Mouse (Mus musculus) myocyte (in vitro differentiated cells): ENCODE measurements around the gene Dhx34. TPM values are rescaled to one million over a fixed set of nuclear protein-coding genes. Genes with fewer than 3 reads are reported as not detected.
"Not testable (repeated sequence)": the region's sequence is repeated elsewhere in the genome, so short reads cannot be mapped to it uniquely, and the experiment has no call there.

Experiments used
- H3K27me3 ChIP-seq: one replicate; pipeline ENCODE4 v1.6.1; 2011; ENCODE audit not compliant: control insufficient read depth, insufficient read depth, insufficient read length
- H3K36me3 ChIP-seq: one replicate; pipeline ENCODE4 v1.6.1; 2011; ENCODE audit not compliant: control insufficient read depth, insufficient read depth
- H3K4me2 ChIP-seq: one replicate; pipeline ENCODE4 v1.6.1; 2011; ENCODE audit warnings: low read depth, control low read depth
- H3K4me3 ChIP-seq: one replicate; pipeline ENCODE4 v1.5.1; 2011; ENCODE audit warnings: mild to moderate bottlenecking, control low read depth, moderate library complexity
- H3K79me2 ChIP-seq: one replicate; pipeline ENCODE4 v1.6.1; 2011; ENCODE audit not compliant: control insufficient read depth, insufficient read depth
- H3ac ChIP-seq: one replicate; pipeline ENCODE4 v1.6.1; 2011; ENCODE audit not compliant: control insufficient read depth, insufficient read length
- CEBPB ChIP-seq: IDR thresholded peaks from 2 replicates; pipeline ENCODE4 v1.6.1; 2011; ENCODE audit warnings: mild to moderate bottlenecking, moderate library complexity; ENCODE audit not compliant: poor library complexity, insufficient read depth, severe bottlenecking
- E2F4 ChIP-seq: IDR thresholded peaks from one replicate; pipeline ENCODE4 v1.6.1; 2011; ENCODE audit warnings: mild to moderate bottlenecking, control low read depth, moderate library complexity; ENCODE audit not compliant: insufficient read depth
- MAX ChIP-seq: IDR thresholded peaks from one replicate; pipeline ENCODE4 v1.6.1; 2011; ENCODE audit warnings: low read depth, mild to moderate bottlenecking, control low read depth
- MYOD1 ChIP-seq, 3 experiments: IDR thresholded peaks; one replicate each; pipeline ENCODE4 v1.6.1; 2011; ENCODE audit warnings: control low read depth in 2 of 3, low read depth in 2 of 3, mild to moderate bottlenecking in 2 of 3, moderate library complexity in 1 of 3; ENCODE audit not compliant: insufficient read length in 2 of 3, control insufficient read depth in 1 of 3
- MYOG ChIP-seq, 3 experiments: IDR thresholded peaks; one replicate each; pipeline ENCODE4 v1.6.1; 2011; ENCODE audit warnings: control low read depth in 2 of 3, low read depth in 2 of 3, mild to moderate bottlenecking in 2 of 3; ENCODE audit not compliant: insufficient read length in 2 of 3, control insufficient read depth in 1 of 3, insufficient read depth in 1 of 3
- POLR2A ChIP-seq: IDR thresholded peaks from one replicate; pipeline ENCODE4 v1.6.1; 2011; ENCODE audit warnings: low read depth, mild to moderate bottlenecking, control low read depth, moderate library complexity; ENCODE audit not compliant: insufficient read length
- POLR2AphosphoS2 ChIP-seq: IDR thresholded peaks from one replicate; pipeline ENCODE4 v1.6.1; 2011; ENCODE audit warnings: low read depth, control low read depth; ENCODE audit not compliant: insufficient read length
- REST ChIP-seq: IDR thresholded peaks from one replicate; pipeline ENCODE4 v1.6.1; 2011; ENCODE audit warnings: mild to moderate bottlenecking, control low read depth, moderate library complexity; ENCODE audit not compliant: insufficient read depth, insufficient read length
- SRF ChIP-seq: IDR thresholded peaks from one replicate; pipeline ENCODE4 v1.6.1; 2011; ENCODE audit warnings: low read depth; ENCODE audit not compliant: control insufficient read depth, insufficient read length
- TCF12 ChIP-seq: IDR thresholded peaks from one replicate; pipeline ENCODE4 v1.6.1; 2011; ENCODE audit warnings: mild to moderate bottlenecking, control low read depth; ENCODE audit not compliant: poor library complexity, insufficient read depth, severe bottlenecking
- TCF3 ChIP-seq: IDR thresholded peaks from one replicate; pipeline ENCODE4 v1.6.1; 2011; ENCODE audit warnings: low read depth, control low read depth; ENCODE audit not compliant: insufficient read length
- USF1 ChIP-seq: IDR thresholded peaks from one replicate; pipeline ENCODE4 v1.6.1; 2011; ENCODE audit warnings: low read depth, mild to moderate bottlenecking, control low read depth, moderate library complexity
- polyA plus RNA-seq: library from polyadenylated mRNA; unstranded; fragments of >200 nt; fragmentation: generic; extraction: Trizol; gene quantifications from one replicate; pipeline ENCODE4 v1.2.1, GENCODE M21; 2012; ENCODE audit warnings: missing spikeins

The Dhx34 gene
- polyA plus RNA-seq, 1 experiment: 9.0 TPM

DNA sequence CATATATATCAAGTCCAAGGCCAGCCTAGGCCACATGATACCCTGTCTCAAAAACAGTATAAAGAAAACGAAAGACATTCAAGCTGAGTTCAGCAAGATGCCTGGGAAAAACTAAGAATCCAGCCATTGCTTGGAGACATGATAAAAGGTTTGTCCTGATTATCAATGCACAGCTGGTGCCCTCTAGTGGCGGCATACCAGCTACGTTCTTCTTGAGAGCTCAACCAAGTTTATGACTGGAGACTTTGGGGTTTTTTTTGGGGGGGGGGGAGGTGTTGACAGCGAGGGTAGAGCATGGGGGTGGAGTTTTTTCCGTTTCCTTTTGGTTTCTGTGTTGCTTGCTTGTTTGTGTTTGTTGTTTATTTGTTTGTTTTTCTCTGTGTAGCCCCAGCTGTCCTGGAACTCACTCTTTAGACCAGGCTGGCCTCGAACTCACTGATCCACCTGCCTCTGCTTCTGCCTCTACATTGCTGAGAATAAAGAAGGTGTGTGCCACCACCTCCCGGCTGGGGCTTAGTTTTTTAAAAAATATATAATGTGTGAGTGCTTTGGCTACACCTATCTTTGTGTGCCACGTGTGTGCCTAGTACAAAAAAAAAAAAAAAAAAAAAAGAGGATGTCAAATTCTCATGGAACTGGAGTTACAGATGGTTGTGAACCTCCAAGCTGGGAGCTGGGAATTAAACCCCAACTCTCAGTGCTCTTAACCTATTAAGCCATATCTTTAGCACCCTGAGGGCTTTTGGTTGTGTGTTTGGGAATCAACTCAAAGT lies 41.4 kb upstream of the Dhx34 start:
- no peaks in the 10 kb centered on the region for H3K27me3 ChIP-seq
- H3K79me2 ChIP-seq: no peaks in the 10 kb centered on the region
- H3K4me2 ChIP-seq: no peak overlapping the region
- no peak overlapping the region for H3K4me3 ChIP-seq
- no peak overlapping the region for H3ac ChIP-seq
- no peak for TF ChIP-seq POLR2A
- no peaks in the 10 kb centered on the region for H3K36me3 ChIP-seq

DNA sequence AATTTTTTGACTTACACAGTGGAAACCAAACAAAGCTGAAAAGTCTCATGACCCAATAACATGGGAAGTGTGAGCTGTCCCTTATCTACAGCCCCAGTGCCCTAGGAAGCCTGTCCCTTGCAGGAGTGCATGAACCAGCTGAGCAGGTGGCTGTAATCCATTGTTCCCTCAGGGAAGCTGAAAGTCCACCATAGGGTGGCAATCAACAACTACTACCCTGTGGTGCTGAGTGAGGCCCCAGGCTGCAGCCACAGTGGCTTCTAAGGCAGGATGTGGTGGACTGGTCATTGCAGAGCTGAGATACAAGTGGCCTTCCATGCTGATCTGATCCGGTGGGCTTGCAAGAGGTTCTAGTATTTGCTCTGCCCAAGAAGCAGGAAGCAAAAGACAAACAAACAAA lies 39.3 kb upstream of the Dhx34 start:
- Histone ChIP-seq H3K27me3 (no peaks in the 10 kb centered on the region), H3K79me2 (no peaks in the 10 kb centered on the region), H3K36me3 (no peaks in the 10 kb centered on the region), H3ac (no peak overlapping the region), H3K4me2 (no peak overlapping the region), H3K4me3 (no peak overlapping the region)
- TF ChIP-seq MAX (no peak), SRF (no peak), POLR2A (no peak), E2F4 (no peak), TCF3 (no peak), POLR2AphosphoS2 (no peak), MYOD1 (IDR thresholded peaks at IDR 0.05; ENCODE audit: control insufficient read depth in 1 of 3, insufficient read length in 2 of 3, low read depth in 2 of 3) (no peak), MYOG (IDR thresholded peaks at IDR 0.05; ENCODE audit: control insufficient read depth in 1 of 3, insufficient read depth in 1 of 3, insufficient read length in 2 of 3, low read depth in 2 of 3) (no peak), REST (no peak), USF1 (no peak), TCF12 (no peak)

DNA sequence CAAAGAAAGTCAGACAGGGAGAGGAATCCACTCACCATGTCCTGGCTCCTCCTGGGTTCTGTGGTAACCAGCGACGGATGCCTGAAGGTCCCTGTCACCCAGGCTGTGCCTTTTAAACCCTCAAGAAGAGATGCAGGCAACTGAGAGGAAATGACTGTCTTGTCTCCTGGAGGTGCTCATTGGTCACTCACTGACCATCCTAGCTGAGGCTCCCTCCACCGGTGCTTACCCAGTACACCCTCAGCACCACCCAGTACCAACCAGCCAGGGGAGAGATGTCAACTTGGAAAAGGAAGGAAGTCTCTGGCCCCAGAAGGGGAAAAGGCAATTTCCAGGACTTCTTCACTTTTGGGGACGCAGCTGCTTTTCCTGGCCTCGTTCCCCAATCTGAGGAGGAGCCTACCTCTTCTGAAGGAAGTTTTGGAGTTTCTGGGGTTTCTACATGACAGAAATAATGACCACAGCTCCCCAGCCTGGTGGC lies 37.3 kb upstream of the Dhx34 start, which contains the start of gene C5ar1:
C5ar1 (minus strand) TSS at position 431 of the 481 bp plus-strand sequence.
- Histone ChIP-seq H3K27me3 (no peaks in the 10 kb centered on the region), H3ac (no peak within 1 kb of the TSS), H3K4me2 (no peak within 1 kb of the TSS), H3K4me3 (no peak within 1 kb of the TSS), H3K79me2 (no peaks in the 10 kb centered on the region), H3K36me3 (no peaks in the 10 kb centered on the region)
- no peak for TF ChIP-seq TCF12
- no peak for TF ChIP-seq POLR2AphosphoS2
- no peak for TF ChIP-seq MYOD1 (IDR thresholded peaks at IDR 0.05; ENCODE audit: control insufficient read depth in 1 of 3, insufficient read length in 2 of 3, low read depth in 2 of 3)
- no peak for TF ChIP-seq MAX
- TF ChIP-seq MYOG (IDR thresholded peaks at IDR 0.05; ENCODE audit: control insufficient read depth in 1 of 3, insufficient read depth in 1 of 3, insufficient read length in 2 of 3, low read depth in 2 of 3): no peak
- TF ChIP-seq REST: no peak
- no peak for TF ChIP-seq POLR2A
- no peak for TF ChIP-seq SRF
- TF ChIP-seq CEBPB: no peak
- no peak for TF ChIP-seq E2F4
- TF ChIP-seq USF1: no peak
- no peak for TF ChIP-seq TCF3

DNA sequence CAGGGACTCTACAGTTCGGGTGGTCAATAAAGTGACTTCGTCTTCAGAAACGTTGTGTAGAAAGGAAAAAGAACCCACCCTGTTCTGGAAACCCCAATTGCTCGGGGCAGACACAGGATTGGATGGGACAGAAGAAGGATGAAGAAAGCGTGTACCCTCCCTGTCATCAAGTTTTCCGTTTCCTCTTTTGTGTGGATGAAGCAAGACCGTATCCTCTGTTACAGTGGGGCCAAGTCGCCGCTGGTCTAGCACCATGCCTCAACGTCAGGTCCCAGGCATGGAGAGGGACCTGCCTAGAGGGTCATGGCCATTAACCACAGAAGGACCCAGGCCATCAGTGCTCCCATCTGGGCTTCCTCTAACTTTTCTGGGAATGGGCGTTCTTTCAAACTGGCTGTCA lies 36.0 kb upstream of the Dhx34 start:
- no peaks in the 10 kb centered on the region for H3K36me3 ChIP-seq
- no peaks in the 10 kb centered on the region for H3K79me2 ChIP-seq
- H3K4me3 ChIP-seq: no peak overlapping the region
- no peaks in the 10 kb centered on the region for H3K27me3 ChIP-seq
- TF ChIP-seq CEBPB (no peak), TCF3 (no peak), MAX (no peak), MYOG (IDR thresholded peaks at IDR 0.05; ENCODE audit: control insufficient read depth in 1 of 3, insufficient read depth in 1 of 3, insufficient read length in 2 of 3, low read depth in 2 of 3) (no peak), MYOD1 (IDR thresholded peaks at IDR 0.05; ENCODE audit: control insufficient read depth in 1 of 3, insufficient read length in 2 of 3, low read depth in 2 of 3) (no peak), USF1 (no peak), REST (no peak), TCF12 (no peak), POLR2A (no peak), E2F4 (no peak), SRF (no peak), POLR2AphosphoS2 (no peak)
- H3ac ChIP-seq: no peak overlapping the region
- no peak overlapping the region for H3K4me2 ChIP-seq

DNA sequence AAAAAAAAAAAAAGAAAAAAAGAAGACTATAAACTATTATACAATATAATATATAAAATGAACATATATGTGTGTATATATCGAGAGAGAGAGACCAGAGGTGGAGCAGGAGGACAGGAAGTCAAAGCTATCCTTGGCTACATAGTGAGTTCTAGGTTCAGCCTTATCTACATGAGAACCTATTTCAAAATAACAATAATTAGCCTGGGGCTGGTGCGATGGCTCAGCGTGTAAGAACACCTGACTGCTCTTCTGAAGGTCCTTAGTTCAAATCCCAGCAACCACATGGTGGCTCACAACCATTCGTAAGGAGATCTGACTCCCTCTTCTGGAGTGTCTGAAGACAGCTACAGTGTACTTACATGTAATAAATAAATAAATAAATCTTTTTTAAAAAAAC lies 34.1 kb upstream of the Dhx34 start:
- not testable (repeated sequence) for H3K79me2 ChIP-seq, H3K4me3 ChIP-seq, H3K36me3 ChIP-seq, H3K27me3 ChIP-seq, H3ac ChIP-seq, H3K4me2 ChIP-seq
